Mouse (Mus musculus): ENCODE measurements at regions not wholly inside any gene's neighbourhood (a gene's known extent, or its start where the extent isn't known, plus 50 kb on each side); places are given as distances from the start of the nearest gene placed in this dataset.

DNA sequence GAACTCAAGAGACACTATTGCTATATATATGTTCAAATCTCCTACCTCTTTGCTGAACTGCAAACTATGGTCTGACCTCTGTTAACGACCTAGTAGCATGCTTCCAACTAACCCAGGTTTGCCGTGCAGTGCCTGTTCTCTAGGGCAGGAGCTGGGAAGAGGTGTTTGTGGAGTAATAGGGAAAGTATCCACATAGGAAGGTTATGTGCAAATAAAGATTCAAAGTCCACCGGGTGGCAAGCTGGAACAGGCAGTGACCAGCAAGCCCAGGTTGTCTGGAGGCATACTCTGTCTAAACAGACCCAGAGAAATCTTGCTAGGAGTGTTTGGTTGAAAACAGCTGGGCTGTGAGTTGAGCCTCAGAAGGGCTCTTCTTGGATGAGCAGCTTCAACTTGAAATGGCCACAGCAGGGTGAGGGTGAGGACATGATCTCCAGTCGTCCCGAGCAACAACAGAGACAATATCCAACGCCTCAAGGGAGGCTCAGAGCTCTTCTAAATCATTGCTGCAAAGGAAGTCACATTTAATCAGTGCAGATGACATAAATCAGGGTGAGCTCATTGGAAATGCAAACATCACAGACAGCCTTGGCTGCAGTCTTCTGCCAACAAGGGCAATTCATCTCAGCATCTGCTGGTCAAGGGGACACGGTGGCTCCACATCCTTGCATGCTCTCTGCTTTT lies 846.7 kb downstream of the Synb start:
- no peak for DNase-seq (ENCODE audit: low spot score in 2 of 2)

GRCm38 (mm10) chr14:68433326-68433725 lies 860.8 kb downstream of the Synb start:
- DNase-seq (ENCODE audit: low spot score in 2 of 2), result no peak

DNA sequence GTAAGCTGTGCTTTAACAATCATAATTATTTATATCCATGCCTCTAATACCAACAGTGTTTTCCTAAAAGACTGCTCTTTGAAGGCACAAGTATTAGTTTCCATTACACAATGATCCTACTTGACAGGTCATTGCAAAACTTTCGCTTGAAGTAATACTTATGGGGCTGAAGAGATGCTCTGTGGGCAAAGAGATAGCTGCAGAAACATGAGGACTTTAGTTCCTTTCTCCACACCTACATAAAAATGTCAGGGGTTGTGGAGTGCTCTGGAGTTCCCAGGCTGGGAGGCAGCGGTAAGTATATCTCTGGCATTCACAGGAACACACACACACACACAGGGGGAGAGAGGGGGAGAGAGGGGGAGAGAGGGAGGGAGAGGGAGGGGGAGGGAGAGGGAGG lies 862.0 kb downstream of the Synb start:
- DNase-seq (ENCODE audit: low spot score in 2 of 2), result no peak

DNA sequence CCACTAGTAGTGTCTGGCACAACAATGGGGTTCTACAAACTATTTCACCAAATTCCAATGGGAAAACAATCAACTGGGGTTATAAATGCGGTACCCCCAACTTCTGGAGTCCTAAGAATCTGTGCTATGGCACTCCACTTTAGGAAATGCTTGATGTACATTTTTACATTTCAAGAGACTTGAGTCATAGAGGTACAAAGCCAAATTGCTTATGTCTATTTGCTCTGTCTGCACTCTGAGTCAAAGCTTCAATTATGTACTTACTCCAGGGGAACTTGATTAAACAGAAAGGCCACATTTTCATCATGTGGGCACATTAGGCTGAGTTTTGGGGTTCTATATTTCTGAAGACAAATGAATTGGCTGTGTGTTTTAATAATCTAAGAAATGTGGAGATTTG lies 866.9 kb downstream of the Synb start:
- no peak for DNase-seq (ENCODE audit: low spot score in 2 of 2)

DNA sequence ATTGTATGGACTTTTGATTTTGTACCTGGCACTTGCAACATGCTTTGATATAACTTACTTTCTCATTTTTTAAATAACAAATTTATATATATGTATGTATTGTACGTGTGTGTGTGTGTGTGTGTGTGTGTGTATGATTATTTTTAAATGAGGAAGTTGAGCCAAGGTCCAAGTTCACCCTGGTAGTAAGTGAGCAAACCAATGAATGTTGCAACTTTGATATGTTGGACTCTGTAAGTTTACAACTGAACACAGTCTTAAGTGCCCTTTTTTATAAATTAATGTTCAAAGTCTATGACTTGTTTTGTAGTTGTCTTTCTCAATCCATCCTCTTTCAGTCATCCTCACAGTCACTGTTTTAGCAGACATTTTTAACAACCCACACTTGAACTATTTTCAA lies 901.7 kb downstream of the Synb start:
- no peak for DNase-seq (ENCODE audit: low spot score in 2 of 2)

- DNase-seq (ENCODE audit: low spot score in 2 of 2), result no peak
Observed at GRCm38 (mm10) chr14:68391875-68392274, 902.2 kb downstream of the Synb start.

DNA sequence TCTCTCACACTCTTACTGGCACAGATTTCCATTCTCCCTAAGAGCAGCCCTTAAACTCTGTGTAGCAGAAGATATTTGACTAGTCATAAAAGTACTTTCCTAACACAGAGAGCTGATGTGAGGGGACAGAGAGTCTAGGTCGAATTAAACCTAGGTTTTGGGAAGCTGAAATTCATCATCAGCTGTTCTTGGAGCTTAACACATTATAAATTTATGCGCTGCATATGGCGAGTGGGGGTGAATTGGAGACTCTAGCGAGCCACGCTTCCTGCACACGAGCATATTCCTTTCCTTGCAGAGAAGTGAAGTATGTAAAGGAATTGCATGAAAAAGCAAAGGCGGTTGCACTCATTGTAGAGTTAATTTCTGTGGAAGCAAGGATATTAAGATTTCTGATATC lies 912.4 kb downstream of the Synb start:
- DNase-seq (ENCODE audit: low spot score in 2 of 2), result no peak

- no peak for DNase-seq (ENCODE audit: low spot score in 2 of 2)
Observed at GRCm38 (mm10) chr14:68367696-68368095, 926.4 kb downstream of the Synb start.

GRCm38 (mm10) chr14:68363892-68364291 lies 930.2 kb downstream of the Synb start:
- no peak for DNase-seq (ENCODE audit: low spot score in 2 of 2)

- no peak for DNase-seq (ENCODE audit: low spot score in 2 of 2)
Observed at GRCm38 (mm10) chr14:68361998-68362397, 932.1 kb downstream of the Synb start.

DNA sequence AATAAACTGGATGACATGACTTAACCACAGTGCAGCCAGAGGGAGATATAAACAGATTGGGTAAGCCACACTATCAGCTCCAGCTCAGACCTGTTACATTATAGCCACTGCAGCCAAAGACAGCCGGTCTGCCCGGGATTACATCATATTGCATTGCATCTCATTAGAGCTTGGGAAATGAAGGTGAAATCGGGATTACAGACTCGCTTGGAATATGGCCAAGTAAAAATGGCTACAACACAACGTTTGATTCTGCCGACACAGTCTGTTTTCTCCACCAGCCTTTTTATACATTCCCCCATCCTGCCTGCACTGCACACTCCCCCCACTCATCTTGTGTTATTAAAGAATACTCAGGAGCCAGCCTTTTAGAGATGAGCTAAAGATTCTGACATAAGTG lies 932.6 kb downstream of the Synb start:
- peak in 1 of 2 experiments; percentile 13 for DNase-seq (ENCODE audit: low spot score in 2 of 2)

DNA sequence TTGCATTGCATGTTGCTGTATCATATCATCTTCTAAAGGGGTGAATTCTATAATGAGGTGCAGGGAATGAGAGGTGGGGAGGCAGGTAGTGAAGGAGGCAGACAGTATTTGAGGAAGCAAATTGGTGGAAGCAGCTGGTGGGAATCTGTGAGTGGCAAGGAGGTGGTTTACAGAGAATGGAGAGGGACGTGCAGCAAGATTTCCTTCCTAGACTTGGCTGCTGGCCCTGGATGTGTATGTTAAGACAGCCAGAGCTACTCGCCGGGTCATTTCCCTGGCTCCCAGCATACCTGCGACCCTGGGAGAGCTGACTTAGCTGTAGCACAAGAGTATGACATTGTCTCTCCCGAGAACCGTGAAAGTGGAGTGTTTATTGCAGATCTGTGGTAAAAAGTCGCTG lies 937.7 kb downstream of the Synb start:
- no peak for DNase-seq (ENCODE audit: low spot score in 2 of 2)

GRCm38 (mm10) chr14:68355462-68355905 lies 938.6 kb downstream of the Synb start:
- peak in 1 of 2 experiments; percentile 16 for DNase-seq (ENCODE audit: low spot score in 2 of 2)

- DNase-seq (ENCODE audit: low spot score in 2 of 2), result no peak
Observed at GRCm38 (mm10) chr14:68345527-68345926, 948.6 kb downstream of the Synb start.

GRCm38 (mm10) chr14:68344715-68345114 lies 949.4 kb downstream of the Synb start:
- DNase-seq (ENCODE audit: low spot score in 2 of 2), result no peak

DNA sequence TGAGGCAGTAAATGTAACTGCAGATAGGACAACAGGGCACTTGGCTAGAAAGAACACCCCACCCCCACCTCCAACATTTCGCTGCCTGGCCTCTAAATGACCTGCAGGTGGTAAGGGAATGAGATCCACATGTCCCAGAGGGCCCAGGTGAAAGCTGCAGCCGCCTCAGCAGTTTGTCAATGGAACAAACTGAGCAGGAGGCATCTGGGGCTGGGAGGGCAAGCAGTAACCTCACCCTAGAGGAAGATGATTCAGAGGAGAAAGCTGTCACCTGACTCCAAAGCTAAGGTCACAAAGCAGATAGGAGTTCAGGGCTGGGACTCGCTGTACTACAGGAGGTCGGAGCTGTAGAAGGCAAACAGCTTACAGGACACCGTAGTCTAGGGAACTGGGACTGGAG lies 955.7 kb downstream of the Synb start:
- DNase-seq (ENCODE audit: low spot score in 2 of 2), result no peak

- DNase-seq (ENCODE audit: low spot score in 2 of 2), result no peak
Observed at GRCm38 (mm10) chr14:68325061-68325460, 969.0 kb downstream of the Synb start.

GRCm38 (mm10) chr14:68323008-68323407 lies 971.1 kb downstream of the Synb start:
- no peak for DNase-seq (ENCODE audit: low spot score in 2 of 2)

GRCm38 (mm10) chr14:68307973-68308660 lies 986.0 kb downstream of the Synb start:
- no peak for DNase-seq (ENCODE audit: low spot score in 2 of 2)

DNA sequence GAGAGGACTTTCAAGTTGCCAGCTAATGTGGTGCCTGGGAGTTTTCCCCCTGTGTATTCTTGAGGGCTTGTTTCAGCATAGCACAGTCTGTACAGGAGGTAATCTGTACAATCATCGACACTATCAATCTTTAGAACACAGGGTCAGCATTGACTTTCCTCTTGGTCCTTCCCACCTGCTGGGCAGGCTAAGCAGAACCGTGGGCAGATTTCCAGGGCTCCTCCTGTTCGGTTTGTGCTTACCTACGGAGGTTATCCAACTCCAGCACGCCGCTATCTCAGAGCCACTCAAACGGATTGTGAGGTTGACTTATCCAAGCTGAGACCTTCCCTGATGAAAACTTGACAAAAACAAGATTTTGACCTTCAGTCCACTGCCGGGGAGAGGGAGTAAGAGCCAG lies 988.9 kb downstream of the Synb start:
- DNase-seq (ENCODE audit: low spot score in 2 of 2), result no peak

GRCm38 (mm10) chr14:68301710-68302109 lies 992.4 kb downstream of the Synb start:
- no peak for DNase-seq (ENCODE audit: low spot score in 2 of 2)

DNA sequence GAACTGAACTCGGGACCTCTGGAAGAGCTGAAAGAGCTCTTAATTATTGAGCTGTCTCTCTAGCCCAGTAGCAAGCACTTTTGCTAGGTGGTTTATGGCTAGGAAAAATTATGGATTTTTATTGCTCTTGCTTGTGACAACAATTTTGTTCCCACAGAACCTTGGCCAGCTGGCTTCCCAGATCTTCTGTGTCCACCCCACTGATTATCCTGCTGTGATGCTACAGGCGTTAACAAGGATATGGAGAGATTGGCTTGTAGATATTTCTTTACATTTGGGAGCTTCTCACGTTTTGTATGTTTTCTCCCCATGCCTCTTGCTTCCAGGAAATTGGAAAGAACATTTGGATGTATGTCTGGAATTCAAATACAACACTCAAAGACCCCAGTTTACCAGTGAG lies 1008.6 kb downstream of the Synb start:
- DNase-seq (ENCODE audit: low spot score in 2 of 2), result no peak

- no peak for DNase-seq (ENCODE audit: low spot score in 2 of 2)
Observed at GRCm38 (mm10) chr14:68261436-68261835, 1032.7 kb downstream of the Synb start.
